Mouse (Mus musculus) A20 (cell line): Measurements from ENCODE around the gene Cabp1.

Experiments used
- DNase-seq: peaks from one replicate; pipeline ENCODE4 v3.0.0-alpha.2; 2011; ENCODE audit warnings: low read depth, low spot score

The Cabp1 gene

DNA sequence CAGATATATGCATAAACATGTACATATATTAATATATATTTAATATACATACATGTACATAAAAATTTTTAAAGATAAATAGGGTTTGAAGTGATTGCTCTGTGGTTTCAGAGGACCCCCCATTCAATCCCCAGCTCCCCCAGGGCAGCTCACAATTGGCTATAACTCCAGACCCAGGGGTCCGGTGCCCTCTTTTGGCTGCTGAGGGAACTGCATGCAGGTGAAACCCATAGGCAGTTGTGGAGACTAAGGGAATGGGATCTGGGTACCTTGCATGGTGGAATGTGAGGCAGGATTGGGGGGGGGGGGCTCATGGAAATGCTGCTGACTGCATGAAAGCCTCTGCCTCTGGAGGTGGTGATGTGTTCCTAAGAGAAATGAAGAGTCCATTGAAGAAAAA is 16.2 kb upstream of the Cabp1 start:
- peak; percentile 55 for DNase-seq

DNA sequence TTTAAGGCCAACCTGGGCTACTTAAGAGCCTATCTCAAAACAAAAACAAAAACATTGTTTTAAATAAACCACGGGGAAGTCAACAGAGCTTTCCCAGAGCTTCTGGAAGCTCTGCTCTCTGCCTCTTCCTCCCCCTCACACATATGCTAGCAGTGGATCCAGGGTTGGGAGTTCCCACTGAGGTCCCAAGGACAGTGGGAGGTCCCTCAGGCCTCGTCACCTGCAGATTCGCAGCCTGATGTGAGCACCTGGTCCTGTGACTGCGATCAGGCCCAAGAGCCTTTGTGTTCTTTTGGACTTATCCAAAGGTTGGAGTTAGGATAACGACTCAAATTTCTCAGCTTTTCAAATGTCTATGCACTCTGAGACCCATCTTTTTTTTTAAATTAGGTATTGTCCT is 14.4 kb upstream of the Cabp1 start:
- DNase-seq, result no peak

DNA sequence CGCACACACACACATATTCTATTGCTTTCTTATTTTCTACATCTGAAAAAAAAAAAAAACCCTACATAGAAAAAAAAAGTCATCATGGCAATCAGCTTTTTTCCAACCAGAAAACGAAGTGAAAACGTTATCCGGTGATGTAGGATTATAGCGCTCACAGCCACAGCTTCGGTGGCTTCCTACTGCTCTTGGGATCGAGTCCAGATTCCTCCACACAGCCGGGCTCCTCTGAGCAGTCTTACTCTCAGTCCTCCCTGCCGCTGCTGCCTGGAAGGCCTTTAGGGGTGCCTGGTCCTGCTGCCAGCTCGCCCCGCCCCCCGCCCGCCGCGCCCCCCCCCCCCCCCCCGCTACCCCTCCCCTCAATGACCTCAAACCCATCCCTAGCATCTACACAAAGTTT is 13.7 kb upstream of the Cabp1 start:
- no peak for DNase-seq

DNA sequence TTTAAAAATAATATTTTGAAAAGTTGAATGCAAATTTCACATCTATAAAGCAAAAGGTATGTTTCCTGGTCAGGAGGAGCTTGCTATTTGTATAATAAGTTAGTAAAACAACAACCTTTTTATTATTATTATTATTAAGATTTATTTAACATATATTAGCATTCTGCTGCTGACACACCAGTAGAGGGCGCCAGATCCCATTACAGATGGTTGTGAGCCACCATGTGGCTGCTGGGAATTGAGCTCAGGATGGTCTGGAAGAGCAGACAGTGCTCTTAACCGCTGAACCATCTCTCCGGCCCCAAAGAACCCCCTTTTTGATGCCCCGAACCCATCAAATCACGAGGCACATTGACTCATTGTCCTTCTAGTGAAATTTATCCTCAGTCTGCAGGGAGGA is 13.1 kb upstream of the Cabp1 start:
- DNase-seq, result no peak

DNA sequence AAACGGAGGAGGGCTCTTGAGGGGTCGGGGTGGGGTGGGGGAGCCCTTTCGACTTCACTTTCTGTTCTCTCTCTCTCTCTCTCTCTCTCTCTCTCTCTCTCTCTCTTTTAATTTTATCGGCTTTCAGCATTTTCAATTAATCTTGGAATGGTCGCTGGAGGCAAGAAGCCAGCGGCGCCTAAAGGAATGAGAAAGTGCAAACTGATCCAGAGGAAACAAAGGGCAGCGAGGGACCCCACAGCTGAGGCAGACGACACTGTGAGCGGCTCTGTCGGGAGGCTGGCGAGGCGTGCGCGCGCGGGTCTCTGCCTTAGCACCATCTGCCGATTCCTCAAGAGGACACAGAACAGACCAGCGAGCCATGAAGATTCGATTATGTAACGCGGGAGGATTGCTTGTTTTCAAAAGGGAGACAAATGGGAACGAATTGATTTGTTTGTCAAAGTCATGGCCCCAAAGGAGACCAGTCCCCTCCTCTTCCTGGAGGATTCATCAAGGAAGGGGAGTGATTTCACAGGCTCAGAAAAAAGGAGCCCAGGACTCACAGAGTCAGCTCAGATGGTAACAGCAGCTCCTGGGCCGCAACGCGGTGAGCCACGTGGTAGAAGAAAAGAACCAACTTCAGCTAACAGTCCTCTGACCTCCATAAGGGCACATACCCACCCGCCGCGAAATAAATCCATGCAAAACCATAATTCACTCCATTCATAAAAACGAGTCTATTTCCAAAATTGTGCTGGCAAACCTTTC is 10.6 kb upstream of the Cabp1 start:
- DNase-seq, result peak; percentile 69

DNA sequence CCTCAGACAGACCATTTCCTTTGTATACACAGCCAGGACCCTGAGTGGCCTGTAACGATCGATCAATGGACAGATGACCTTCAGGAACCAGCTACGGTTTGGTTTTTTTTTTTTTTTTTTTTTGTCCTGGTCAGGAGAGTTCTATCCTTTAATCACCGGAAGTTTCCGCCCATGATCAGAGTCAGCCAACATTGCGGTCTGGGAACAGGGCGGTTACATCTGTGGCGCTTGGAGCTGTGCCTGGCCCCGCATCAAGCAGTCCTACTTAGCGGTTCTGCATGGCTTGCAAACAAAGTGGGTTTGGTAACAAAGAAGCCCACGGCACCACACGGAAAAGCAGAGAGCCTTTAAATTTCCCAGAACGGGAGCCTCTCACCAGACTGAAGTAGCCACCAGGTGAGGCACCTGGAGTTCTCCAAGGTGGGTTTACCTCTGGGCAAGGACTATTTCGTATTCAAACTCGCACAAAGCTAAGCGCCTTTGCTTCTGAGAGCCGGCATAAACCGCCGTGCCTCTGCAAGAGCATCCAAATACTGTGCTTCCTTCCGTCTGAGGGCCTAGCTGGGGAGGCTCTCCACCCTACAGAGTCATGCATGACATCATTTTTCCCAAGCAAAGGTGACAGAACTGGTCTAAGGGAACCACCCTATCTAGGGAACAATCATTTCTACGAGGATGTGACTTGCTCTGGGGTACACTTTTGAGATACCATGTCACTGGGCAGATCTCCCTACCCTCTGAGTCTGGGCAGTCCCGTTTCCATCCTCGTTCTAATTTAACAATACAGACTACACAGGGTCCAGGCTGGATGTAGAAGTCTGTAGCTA is 9.8 kb upstream of the Cabp1 start:
- no peak for DNase-seq

DNA sequence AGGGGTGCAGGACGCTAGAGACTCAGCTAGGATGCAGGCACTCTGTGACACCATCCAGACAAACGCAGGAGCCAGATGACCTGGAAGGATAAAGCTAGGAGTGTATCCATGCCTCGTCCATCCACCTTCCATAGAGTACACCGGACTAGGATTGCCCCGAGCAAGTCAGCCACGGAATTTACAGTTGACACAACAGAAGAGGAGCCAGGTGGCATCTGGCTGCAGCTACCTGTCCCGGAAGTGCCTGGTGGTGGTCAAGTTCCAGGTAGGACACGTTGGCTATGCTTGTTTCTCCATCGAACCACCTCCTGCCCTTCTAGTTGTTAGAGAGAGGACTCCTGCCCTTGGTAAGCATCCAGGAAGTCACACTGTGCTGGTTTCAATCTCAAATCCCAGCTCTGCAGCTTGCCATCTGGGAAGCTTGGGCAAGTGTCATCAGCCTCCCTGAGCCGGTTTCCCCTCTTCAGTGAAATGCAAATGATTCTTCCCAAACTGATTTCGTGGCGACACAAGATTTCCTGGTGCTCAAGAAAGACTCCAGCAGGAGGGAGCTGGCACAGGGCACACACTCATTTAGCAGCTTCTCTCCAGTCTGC is 543 bp upstream of the Cabp1 start:
- no peak for DNase-seq

DNA sequence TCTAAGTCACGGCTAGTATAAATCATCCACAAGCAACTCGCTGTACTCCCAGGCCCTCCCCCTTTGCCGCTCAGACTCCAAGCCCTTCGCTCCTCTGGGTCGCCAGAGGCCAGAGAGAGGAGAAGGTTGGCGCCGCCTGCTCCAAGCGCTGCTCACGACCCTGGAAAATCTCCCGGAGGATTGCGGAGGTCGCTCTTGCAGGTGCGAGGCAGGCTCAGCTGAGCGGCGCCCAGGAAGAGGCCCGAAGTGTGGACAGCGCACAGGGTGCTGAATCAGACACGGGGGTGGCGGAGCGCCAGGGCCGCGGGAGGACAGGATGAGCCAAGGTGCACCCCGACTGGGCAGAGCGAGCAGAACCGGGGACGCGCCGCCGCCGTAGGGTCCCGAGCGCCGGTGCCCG is 955 bp downstream of the Cabp1 start:
- DNase-seq, result peak; percentile 53

DNA sequence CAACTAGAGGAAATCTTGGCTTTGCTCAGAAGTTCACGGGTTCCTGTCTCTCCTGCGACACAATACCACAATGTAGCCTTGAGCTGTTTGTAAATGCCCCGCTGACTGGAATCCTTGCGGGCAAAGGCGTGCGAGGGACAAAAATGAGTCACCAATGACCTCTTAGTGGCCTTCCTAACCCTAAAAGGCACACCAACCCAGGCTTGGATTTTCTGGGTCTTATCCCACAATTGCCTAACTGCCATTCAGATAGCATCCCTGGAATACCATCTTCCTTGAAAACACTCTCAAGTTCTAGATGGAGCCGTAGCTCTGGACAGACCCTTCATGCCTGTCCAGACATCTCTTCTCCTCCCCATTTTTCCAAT is 1.4 kb downstream of the Cabp1 start:
- DNase-seq, result no peak

DNA sequence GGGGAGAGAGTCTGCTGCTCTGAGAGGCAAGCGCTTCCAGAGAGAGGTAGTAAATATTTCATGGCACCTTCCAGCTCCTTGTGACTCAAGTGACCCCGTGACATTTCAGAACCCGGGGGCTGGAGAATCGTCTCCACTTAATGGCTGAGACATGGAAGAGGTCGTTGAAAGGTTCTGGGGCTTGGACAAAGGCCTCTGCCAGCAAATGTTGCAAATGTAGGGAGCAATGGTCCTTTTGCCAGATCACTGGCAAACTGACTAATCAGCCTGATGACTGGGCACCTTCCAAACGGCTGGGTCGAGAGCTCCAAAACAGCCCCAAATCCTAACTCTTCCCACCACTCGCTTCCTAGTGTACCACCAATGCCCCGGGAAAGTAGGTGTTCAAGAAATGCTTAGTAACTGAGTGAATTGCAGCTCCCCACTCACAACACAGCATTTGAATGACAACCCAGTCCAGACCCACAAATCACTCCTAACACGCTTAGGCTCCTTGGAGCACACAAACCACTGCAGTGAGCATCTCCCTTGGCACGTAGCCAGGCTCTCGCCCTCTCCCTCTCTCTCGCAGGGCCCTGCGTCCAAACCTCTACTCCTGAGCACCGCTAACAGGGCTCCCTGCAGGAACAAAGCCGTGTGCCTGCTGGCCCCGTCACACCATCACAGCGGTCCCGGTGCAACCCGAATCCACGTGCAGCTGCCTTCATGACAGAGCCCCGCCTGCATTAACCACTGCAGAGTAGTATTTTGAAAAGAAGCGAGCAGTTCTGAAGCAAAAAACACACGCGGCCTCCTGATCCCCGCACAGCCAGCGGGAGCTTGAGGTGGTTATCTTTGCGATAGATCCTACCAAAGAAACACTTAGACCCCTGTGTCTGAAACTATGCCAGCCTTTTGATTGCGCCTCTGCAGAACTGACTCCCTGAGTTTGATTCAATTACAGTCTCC is 2.0 kb downstream of the Cabp1 start:
- no peak for DNase-seq

DNA sequence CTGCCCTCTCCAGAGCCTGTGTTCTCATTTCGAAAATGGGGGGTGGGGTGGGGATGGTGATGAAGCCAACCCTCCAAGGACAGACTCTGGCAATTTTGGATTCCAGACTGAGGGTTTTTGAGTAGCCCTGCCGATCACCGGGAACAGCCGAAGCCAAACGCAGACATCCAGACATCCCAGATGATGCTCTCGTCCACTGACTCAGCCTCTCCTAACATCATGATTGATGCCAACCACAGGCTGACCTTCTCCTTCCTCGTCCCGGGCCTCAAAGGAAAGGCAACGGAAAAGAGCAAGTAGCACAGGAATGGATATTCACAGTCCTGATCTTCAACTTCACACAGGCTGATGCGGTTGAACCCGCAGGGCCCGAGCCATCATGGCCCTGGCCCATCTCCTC is 4.1 kb downstream of the Cabp1 start:
- DNase-seq, result no peak

DNA sequence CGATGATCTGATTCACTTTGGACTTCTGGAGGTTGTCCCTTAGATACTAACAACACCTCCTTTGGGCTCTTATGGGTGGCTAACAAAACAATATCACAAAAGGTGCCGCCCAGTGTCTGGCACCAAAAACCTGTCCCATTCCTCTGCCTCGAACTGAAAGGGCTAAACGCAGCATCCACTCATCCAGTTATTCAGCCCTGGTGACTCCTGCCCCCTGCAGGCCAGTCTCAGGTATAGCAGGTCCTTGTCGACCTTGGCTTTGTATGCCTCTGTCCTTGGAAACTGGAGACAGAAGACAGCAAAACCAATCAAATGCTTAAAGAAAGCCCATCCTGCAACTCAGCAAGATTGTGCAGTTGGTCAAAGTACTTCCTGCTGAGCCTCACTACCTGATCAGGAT is 5.4 kb downstream of the Cabp1 start:
- peak; percentile 68 for DNase-seq

DNA sequence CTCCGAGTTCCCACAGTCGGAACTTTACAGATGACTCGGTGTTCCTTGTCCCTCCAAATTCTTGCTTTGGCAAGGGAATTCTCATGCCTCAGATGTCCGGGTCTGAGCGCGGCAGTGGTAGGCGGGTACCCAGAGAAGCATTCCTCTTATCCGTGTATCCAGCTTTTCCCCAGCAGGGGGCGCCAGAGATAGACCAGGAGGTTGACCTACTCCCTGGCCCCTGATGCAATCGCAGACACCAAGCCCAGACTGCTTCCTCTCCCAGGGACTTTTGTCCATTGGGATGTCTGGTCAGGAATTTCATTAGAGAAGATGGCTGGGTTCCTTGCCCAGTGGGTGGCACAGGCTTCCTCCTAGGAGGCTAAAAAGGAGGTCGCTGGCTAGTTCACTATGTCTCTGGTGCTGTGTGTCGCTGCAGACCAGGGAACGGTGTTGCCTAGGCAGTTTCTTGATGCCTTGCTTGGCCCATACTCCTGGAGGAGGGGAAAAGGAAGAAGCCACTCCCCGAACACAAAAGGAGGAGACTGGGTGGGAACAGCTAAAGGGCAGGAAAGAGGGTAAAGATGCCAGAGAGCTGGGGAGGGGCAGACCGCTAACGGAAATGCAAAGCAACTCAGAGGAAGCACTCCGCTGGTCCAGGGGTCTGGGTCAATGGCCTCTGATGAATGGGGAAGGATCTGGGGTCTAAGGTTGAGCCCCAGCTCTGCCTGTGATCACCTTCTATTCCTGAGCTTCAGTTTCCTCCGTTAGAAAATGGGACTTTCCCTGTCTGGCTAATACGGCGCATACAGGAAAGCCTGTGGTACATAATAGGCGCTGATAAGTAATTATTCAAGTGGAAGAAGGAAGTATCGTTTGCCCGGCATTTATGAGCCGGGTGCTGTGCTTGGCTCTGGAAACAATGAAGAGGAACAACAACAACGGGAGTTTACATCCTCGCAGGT is 6.7 kb downstream of the Cabp1 start:
- DNase-seq, result peak; percentile 92

DNA sequence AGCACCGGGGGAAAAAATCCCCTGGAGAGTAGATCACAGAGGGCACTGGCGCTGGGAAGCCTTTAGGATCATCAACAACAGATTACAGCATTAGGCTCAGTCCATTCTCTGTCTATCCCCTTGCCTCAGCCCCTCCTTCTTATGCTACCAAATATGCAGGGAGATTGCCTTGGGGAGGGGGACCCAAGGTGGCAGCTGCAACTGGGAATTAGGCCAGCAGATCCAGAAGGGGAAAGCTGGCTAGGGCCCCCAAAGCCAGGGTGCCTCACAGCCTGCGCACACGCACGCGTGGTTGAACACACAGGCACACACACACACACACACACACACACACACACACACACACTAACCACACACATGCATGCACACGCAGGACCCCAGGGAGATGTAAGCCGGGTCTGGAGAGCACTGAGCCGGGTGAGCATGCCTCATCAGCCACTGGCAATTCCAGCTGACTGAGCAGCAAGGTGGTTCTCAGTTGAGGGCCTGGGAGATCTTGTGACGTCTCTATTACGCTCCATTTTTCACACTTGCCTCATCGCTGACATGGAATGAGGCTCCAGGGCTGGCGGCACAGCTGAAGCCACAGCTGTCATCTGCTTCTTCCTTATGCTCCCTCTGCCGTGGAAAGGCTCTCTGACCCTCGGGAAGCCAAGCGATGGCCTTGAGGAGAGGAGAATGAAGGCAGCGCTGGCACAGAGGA is 7.7 kb downstream of the Cabp1 start:
- peak; percentile 23 for DNase-seq

DNA sequence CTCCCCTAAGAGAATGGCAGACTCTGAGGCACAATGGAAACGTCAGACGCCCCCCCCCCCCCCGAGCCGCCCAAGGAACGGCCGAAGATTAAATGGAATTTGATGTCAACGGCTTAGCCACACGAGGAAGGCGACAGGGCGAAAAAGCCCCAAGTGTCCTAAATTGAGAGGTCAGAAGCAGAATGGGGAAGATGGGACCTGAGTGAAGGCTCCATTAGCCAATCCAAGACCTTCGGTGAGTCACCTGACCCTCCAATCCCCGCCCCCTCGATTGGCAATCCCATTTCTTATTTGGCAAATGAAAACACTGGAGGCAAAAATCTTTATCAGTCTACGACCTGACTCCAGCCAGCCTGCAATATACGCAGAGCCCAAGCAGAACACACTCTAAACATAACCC is 9.5 kb downstream of the Cabp1 start:
- no peak for DNase-seq

DNA sequence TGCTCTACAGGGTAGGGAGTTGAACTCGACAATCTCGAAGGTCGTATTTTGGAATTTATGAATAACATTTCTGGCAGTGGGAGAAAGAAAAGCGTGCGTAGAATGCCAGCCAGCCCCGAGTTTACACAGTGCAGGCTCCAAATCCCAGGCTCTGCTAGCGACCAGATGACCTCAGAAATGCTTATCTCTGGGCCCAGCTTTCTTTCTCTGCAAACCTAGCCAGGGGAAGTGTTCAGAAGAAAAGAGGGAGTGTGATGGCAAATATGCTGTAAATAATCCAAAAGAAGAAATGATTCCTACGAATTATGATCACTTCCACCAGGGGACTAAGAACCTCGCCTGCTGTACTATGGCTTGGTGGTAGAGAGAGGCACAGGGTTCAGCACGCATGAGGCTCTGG is 10.7 kb downstream of the Cabp1 start:
- no peak for DNase-seq

DNA sequence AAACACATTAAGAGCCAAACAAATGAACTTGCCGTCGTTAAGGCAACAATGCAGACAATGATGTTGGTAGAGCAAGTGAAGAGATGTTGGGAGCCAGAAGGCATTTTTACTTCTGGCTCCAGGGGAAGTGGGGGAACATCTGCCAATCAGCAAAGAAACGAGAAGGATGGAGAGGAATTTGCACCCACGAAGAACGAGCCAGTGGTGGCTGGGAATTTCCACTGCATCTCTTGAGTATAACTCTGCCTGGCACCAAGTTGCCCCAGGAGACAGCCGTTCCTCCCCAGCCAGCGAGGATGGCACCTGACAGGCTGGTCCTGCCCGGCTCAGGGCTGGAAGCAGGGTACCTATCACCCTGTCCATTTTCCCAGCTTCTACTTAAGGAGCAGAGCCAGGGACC is 11.3 kb downstream of the Cabp1 start:
- DNase-seq, result no peak

DNA sequence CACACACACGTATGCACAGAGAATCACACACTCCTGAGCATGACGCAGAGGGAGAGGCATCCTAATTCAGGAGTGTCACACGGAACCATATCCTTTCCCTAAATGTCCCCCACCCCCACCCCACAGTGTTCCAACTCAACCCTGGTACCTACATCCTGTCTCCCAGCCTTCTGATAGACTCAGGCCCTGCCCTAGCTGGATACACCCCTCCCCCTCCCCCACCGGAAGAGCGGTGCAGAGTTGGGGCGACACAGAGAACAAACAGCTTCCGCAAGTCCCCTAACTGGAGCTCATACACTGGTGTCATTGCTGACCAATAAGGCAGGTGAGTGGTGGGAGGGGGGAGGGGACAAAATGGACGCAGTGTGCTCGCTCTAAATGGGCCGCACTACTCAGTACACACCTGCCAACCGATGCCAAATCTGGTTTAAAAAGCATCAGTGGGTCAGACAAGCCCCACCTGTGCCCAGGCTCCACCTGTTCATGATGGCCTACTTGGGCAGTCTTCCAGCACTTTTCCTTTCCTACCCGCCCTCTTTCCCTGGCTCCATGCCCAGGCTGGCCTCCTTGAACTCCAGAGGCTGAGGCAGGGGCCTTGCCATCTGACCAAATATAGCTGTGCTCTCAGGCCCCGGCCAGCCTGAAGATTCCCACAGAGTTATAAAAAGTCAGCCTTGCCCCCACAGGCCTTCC is 12.8 kb downstream of the Cabp1 start:
- DNase-seq, result no peak

DNA sequence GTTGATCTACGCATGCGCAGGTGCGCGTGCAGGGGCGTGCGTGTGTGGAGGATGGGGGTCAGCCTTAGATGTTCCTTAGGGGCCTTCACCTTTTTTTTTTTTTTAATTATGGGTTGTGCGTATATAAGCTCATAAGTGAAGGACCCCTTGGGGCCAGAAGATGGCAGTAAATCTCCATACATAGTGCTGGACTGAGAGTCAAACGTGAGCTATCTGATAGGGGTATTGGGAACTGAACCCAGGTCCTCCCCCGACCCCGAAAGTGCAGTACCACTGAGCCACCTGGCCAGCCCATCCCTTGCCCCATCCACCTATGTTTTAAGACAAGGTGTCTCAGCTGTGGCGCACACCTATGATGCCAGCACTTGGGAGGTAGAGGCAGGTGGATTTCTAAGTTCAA is 14.6 kb downstream of the Cabp1 start:
- no peak for DNase-seq
